Mouse (Mus musculus) stomach, embryonic 14.5 days (tissue): ENCODE results near the gene 2410004P03Rik. TPM values are rescaled to one million over a fixed set of nuclear protein-coding genes. Genes with fewer than 3 reads are reported as not detected.
"Not testable (repeated sequence)": the region's sequence is repeated elsewhere in the genome, so short reads cannot be mapped to it uniquely, and the experiment has no call there.

ENCODE experiments used
- ATAC-seq: fragments of 200-750 bp; cut with Nextera tagmentation; 2 replicates; pipeline ENCODE4 v1.8.0; 2017; ENCODE audit warnings: low read depth, moderate TSS enrichment; ENCODE audit not compliant: insufficient number of reproducible peaks, insufficient read depth, low FRiP score
- H3K27ac ChIP-seq: fragments of 300-500 bp; sonication (generic); 2 replicates; pipeline ENCODE4 v1.5.1; 2014; ENCODE audit warnings: mild to moderate bottlenecking, low read length, moderate library complexity, mixed read lengths
- H3K27me3 ChIP-seq: fragments of 300-500 bp; sonication (generic); 2 replicates; pipeline ENCODE4 v1.6.1; 2014; ENCODE audit warnings: low read length, control low read depth, mixed read lengths; ENCODE audit not compliant: control insufficient read depth, insufficient read depth
- H3K36me3 ChIP-seq: fragments of 300-500 bp; sonication (generic); 2 replicates; pipeline ENCODE4 v1.6.1; 2014; ENCODE audit warnings: mild to moderate bottlenecking, control low read depth, low read length, moderate library complexity, mixed read lengths; ENCODE audit not compliant: control insufficient read depth, insufficient read depth
- H3K4me1 ChIP-seq: fragments of 300-500 bp; sonication (generic); 2 replicates; pipeline ENCODE4 v1.6.1; 2014; ENCODE audit warnings: low read length, control low read depth, mixed read lengths; ENCODE audit not compliant: control insufficient read depth, insufficient read depth
- H3K4me2 ChIP-seq: fragments of 300-500 bp; sonication (generic); replicated peaks from 2 replicates; pipeline ENCODE4 v1.6.1; 2014; ENCODE audit warnings: low read depth, low read length, control low read depth
- H3K4me3 ChIP-seq: fragments of 300-500 bp; sonication (generic); 2 replicates; pipeline ENCODE4 v1.5.1; 2014; ENCODE audit warnings: low read depth, low read length, control low read depth
- H3K9ac ChIP-seq: fragments of 300-500 bp; sonication (generic); replicated peaks from 2 replicates; pipeline ENCODE4 v1.6.1; 2014; ENCODE audit warnings: low read depth, mild to moderate bottlenecking, control low read depth, low read length, moderate library complexity, mixed read lengths
- H3K9me3 ChIP-seq: fragments of 300-500 bp; sonication (generic); 2 replicates; pipeline ENCODE4 v1.6.1; 2016; ENCODE audit warnings: low read depth, low read length, control low read depth; ENCODE audit not compliant: control insufficient read depth
- WGBS: fragments of 180-500 bp; shearing (Covaris S2); extraction: QIAGEN DNeasy Blood & Tissue Kit; methylation state at CpG from one replicate; pipeline ENCODE4 v1.1.7; 2014; 5-methylcytosine and 5-hydroxymethylcytosine counted together
- polyA plus RNA-seq: library from polyadenylated mRNA; unstranded; fragments of >200 nt; fragmentation: Nextera tagmentation; extraction: Ambion mirVana; gene quantifications from 2 replicates; pipeline ENCODE4 v1.2.1, GENCODE M21; 2014

The 2410004P03Rik gene
- polyA plus RNA-seq, 1 experiment from 2014 or later = 0.26 TPM

- Histone ChIP-seq H3K4me3 (no peak overlapping the region), H3K4me2 (no peak overlapping the region), H3K9ac (no peak overlapping the region), H3K9me3 (no peaks in the 10 kb centered on the region), H3K27me3 (no peaks in the 10 kb centered on the region), H3K4me1 (no peaks in the 10 kb centered on the region), H3K27ac (no peak overlapping the region), H3K36me3 (no peaks in the 10 kb centered on the region)
- ATAC-seq = no peak
- 87% methylated on average over 5 of the region's 5 CpGs for WGBS
Measured at GRCm38 (mm10) chr12:17034671-17035070, 23.1 kb upstream of the 2410004P03Rik start.

- no peak overlapping the region for H3K27ac ChIP-seq
- no peaks in the 10 kb centered on the region for H3K9me3 ChIP-seq
- no peak overlapping the region for H3K4me3 ChIP-seq
- 64% methylated on average over 9 of the region's 9 CpGs for WGBS
- H3K4me1 ChIP-seq = no peaks in the 10 kb centered on the region
- H3K27me3 ChIP-seq = no peaks in the 10 kb centered on the region
- no peak overlapping the region for H3K4me2 ChIP-seq
- no peak overlapping the region for H3K9ac ChIP-seq
- no peak for ATAC-seq
- H3K36me3 ChIP-seq = no peaks in the 10 kb centered on the region
Measured at GRCm38 (mm10) chr12:17033464-17033841, 21.9 kb upstream of the 2410004P03Rik start.

DNA sequence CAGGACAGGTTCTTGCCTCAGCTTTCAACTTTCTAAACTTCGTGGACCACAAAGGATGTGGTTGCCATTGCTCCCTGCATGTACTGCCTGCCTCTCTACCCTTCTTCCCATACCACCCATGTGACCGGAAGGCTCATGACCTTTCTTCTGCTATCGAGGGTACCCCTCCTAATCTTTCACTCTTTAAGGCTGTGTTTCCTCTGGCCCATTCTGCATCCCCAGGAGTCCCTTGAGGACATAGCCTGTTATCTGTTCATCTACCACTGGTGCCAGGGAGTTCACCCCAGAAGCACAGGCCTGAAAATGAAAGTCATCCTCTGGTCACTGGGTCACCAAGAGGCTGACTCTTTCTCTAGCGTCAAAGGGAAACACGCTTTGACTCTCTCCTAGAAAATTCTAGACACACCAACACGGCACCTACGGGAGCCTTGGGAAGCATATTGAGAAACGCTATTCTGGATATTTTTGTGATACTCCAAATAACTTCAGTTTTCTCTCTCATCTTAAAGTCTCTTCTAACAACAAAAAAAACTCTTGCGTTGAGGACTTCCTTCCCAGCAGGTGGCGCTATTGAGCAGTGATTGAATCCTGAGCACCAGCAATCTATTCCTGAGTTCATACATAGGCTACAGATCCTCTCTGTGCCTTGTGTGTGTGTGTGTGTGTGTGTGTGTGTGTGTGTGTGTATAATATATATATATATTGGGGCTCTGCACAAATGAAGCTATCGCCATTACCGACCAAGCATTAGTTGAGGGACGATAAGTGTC, 21.4 kb upstream of the 2410004P03Rik start:
- Histone ChIP-seq H3K9ac (no peak overlapping the region), H3K4me1 (no peaks in the 10 kb centered on the region), H3K27ac (no peak overlapping the region), H3K4me3 (no peak overlapping the region), H3K27me3 (no peaks in the 10 kb centered on the region), H3K4me2 (no peak overlapping the region), H3K36me3 (no peaks in the 10 kb centered on the region), H3K9me3 (no peaks in the 10 kb centered on the region)
- no peak for ATAC-seq
- WGBS = 39% methylated on average over 13 of the region's 13 CpGs

DNA sequence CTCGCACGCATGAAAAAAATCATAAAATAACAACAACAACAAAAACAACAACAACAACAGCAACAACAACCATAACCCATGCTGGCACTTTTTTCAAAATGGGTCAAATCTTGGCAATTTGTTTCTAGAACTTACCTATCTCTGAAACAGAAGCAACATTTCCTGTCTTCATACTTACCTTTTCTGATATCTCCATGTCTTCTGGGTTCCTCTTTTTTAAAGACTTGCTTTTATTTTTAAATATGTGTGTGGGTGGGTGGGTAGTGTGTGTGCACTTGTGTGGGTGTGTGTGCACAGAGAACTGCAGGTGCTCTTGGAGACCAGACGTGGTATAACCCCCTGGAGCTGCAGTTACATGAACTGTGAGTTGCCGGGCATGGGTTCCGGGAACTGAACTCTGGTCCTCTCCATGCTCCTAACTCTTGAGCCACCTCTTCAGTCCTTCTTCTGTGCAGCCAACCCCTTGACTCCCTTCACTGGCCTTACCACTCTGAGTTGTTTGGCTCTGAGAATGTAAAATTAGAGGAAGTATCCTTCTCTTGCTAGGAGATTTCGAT, 13.1 kb upstream of the 2410004P03Rik start:
- no peaks in the 10 kb centered on the region for H3K36me3 ChIP-seq
- H3K27me3 ChIP-seq = no peaks in the 10 kb centered on the region
- H3K9me3 ChIP-seq = no peaks in the 10 kb centered on the region
- H3K4me3 ChIP-seq = no peak overlapping the region
- 87% methylated on average over 6 of the region's 6 CpGs for WGBS
- H3K4me2 ChIP-seq = no peak overlapping the region
- H3K4me1 ChIP-seq = no peaks in the 10 kb centered on the region
- ATAC-seq = no peak
- H3K27ac ChIP-seq = no peak overlapping the region
- H3K9ac ChIP-seq = no peak overlapping the region

- Histone ChIP-seq H3K4me2 (no peak overlapping the region), H3K27me3 (no peaks in the 10 kb centered on the region), H3K4me3 (no peak overlapping the region), H3K9ac (no peak overlapping the region), H3K9me3 (no peaks in the 10 kb centered on the region), H3K4me1 (no peaks in the 10 kb centered on the region), H3K36me3 (no peaks in the 10 kb centered on the region), H3K27ac (no peak overlapping the region)
- ATAC-seq = no peak
- 88% methylated on average over 4 of the region's 4 CpGs for WGBS
Measured at GRCm38 (mm10) chr12:17022145-17022544, 10.6 kb upstream of the 2410004P03Rik start.

- 81% methylated on average over 4 of the region's 4 CpGs for WGBS
- H3K9ac ChIP-seq, ATAC-seq, H3K9me3 ChIP-seq, H3K36me3 ChIP-seq, H3K4me3 ChIP-seq, H3K27me3 ChIP-seq, H3K4me2 ChIP-seq, H3K27ac ChIP-seq, H3K4me1 ChIP-seq: not testable (repeated sequence)
Measured at GRCm38 (mm10) chr12:17021125-17021524, 9.6 kb upstream of the 2410004P03Rik start.

GRCm38 (mm10) chr12:17018468-17018867, 6.9 kb upstream of the 2410004P03Rik start:
- H3K27me3 ChIP-seq = no peaks in the 10 kb centered on the region

DNA sequence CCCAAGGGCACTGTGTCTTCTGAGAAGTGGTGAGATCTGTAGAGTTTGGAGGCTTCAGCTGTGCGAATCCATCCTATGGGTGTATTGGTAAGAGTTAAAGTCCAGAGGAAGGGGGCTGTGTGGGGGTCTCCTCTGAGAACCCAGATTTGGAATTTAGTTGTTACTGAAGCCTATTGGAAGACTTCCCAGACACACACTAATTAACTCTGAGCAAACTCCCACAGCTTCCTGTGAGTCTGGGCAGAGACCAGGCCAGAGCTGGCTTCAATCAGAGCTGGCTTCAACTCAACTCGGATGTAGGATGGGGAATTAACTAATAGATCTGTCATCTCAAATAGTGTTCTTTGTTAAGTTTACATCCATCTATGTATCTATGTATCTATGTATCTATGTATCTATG, 4.2 kb upstream of the 2410004P03Rik start:
- ATAC-seq = no peak
- 63% methylated on average over 2 of the region's 2 CpGs for WGBS
- Histone ChIP-seq H3K4me2 (no peak overlapping the region), H3K36me3 (no peaks in the 10 kb centered on the region), H3K27ac (no peak overlapping the region), H3K4me1 (peaks cover 4% of the 10 kb centered on the region; the same call in 1 of the 2 replicates), H3K9me3 (no peaks in the 10 kb centered on the region), H3K9ac (no peak overlapping the region), H3K27me3 (no peaks in the 10 kb centered on the region), H3K4me3 (no peak overlapping the region)

More at GRCm38 (mm10) chr12:17018468-17018867, 6.9 kb upstream of the 2410004P03Rik start:
- no peaks in the 10 kb centered on the region for H3K4me1 ChIP-seq
- H3K27ac ChIP-seq = no peak overlapping the region
- H3K9ac ChIP-seq = no peak overlapping the region
- H3K36me3 ChIP-seq = no peaks in the 10 kb centered on the region
- 34% methylated on average over 4 of the region's 4 CpGs for WGBS
- no peaks in the 10 kb centered on the region for H3K9me3 ChIP-seq
- H3K4me3 ChIP-seq = no peak overlapping the region
- H3K4me2 ChIP-seq = no peak overlapping the region
- no peak for ATAC-seq
